Mouse (Mus musculus): ENCODE measurements around the gene Snx7. TPM values are rescaled to one million over a fixed set of nuclear protein-coding genes. Genes with fewer than 3 reads are reported as not detected.

The Snx7 gene
- not detected in 2 replicates for total RNA-seq (2012; rRNA removed)
- total RNA-seq (2014; rRNA removed) = not detected in 2 replicates
- polyA plus RNA-seq (2012; ENCODE audit: insufficient read length, low read depth) = not detected in 2 replicates

GRCm38 (mm10) chr3:117868637-117869323 lies at the start of gene Snx7:
TSS of gene Snx7 (minus strand) at chr3:117868936.
- Histone ChIP-seq H3K27me3 (replicated peaks) (no peaks in the 10 kb centered on the region), H3K79me2 (replicated peaks; ENCODE audit: control insufficient read depth, extremely low read depth, insufficient read depth, poor library complexity, severe bottlenecking) (no peaks in the 10 kb centered on the region), H3K4me3 (replicated peaks in 1 of 3; ENCODE audit: low read depth in 2 of 3, low read length in 2 of 3, poor library complexity in 1 of 3) (no peak within 1 kb of the TSS), H3K4me2 (ENCODE audit: insufficient read depth, low read depth, poor library complexity, severe bottlenecking) (no peak within 1 kb of the TSS), H3K27ac (ENCODE audit: insufficient read depth, low read depth) (no peak within 1 kb of the TSS), H3K9ac (ENCODE audit: insufficient read depth, low read depth) (no peak within 1 kb of the TSS), H3K36me3 (replicated peaks in 1 of 2; ENCODE audit: control insufficient read depth in 1 of 2, insufficient read depth in 1 of 2, low read length in 1 of 2) (no peaks in the 10 kb centered on the region), H3K9me3 (replicated peaks; ENCODE audit: low read length) (peaks cover 19% of the 10 kb centered on the region), H3K4me1 (ENCODE audit: control insufficient read depth in 1 of 2, insufficient read depth in 2 of 2) (no peaks in the 10 kb centered on the region)
- dilution Hi-C loops (cut with MboI; ENCODE audit: extremely low pct_ligation_motif_present, extremely low pct_unique_long_range_greater_than_20kb, low sequenced_read_pairs) (no loop called here), in situ Hi-C loops (cut with MboI; ENCODE audit: low pct_ligation_motif_present, low pct_unique_long_range_greater_than_20kb, low sequenced_read_pairs) (no loop called here)
- TF ChIP-seq JUND (conservative IDR thresholded peaks at IDR 0.05; ENCODE audit: low read depth, low read length) (no peak), MXI1 (IDR thresholded peaks at IDR 0.05; ENCODE audit: low read depth, low read length) (no peak), NELFE (IDR thresholded peaks at IDR 0.05; ENCODE audit: low read depth, low read length) (no peak), ELF1 (IDR thresholded peaks at IDR 0.05; ENCODE audit: low read depth, low read length) (no peak), TCF12 (IDR thresholded peaks at IDR 0.05; ENCODE audit: low read depth, low read length) (no peak), ZMIZ1 (IDR thresholded peaks at IDR 0.05; ENCODE audit: low read depth, low read length) (no peak), CHD1 (IDR thresholded peaks at IDR 0.05; ENCODE audit: low read depth, low read length) (no peak), GABPA (IDR thresholded peaks at IDR 0.05; ENCODE audit: insufficient replicate concordance, low read depth, low read length) (no peak), SIN3A (IDR thresholded peaks at IDR 0.05; ENCODE audit: low read length) (no peak), RAD21 (IDR thresholded peaks at IDR 0.05; ENCODE audit: low read depth, low read length) (no peak), SMC3 (IDR thresholded peaks at IDR 0.05; ENCODE audit: low read depth, low read length) (no peak), MAZ (IDR thresholded peaks at IDR 0.05; ENCODE audit: low read depth, low read length) (no peak), HCFC1 (IDR thresholded peaks at IDR 0.05; ENCODE audit: low read depth, low read length) (no peak)
- no peak for DNase-seq (ENCODE audit: extremely low read depth)

DNA sequence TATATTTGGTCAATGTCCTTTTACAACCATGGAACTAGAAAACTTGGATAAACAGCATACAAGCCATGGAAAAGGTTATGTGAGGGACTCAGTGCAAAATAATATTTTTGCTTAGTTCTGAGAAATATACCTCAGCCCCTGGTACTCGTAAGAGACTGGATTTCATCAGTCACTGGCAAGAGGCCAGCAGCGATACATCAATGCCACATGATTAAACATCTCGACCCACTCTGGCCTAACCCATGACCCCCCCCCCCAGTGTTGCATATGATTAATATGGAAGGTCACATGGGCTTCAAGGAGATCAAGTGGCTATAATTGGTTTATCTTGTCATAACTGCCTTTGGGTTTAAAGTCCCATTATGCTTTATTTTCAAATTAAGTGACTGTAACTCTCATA lies 46.7 kb upstream of the Snx7 start:
- H3K36me3 ChIP-seq (replicated peaks in 1 of 2; ENCODE audit: control insufficient read depth in 1 of 2, insufficient read depth in 1 of 2, low read length in 1 of 2) = no peaks in the 10 kb centered on the region
- peaks cover 27% of the 10 kb centered on the region for H3K9me3 ChIP-seq (replicated peaks; ENCODE audit: low read length)
- H3K4me3 ChIP-seq (replicated peaks in 1 of 3; ENCODE audit: low read depth in 2 of 3, low read length in 2 of 3, poor library complexity in 1 of 3) = no peak overlapping the region
- dilution Hi-C loops (cut with MboI; ENCODE audit: extremely low pct_ligation_motif_present, extremely low pct_unique_long_range_greater_than_20kb, low sequenced_read_pairs) (no loop called here), in situ Hi-C loops (cut with MboI; ENCODE audit: low pct_ligation_motif_present, low pct_unique_long_range_greater_than_20kb, low sequenced_read_pairs) (no loop called here)
- DNase-seq (ENCODE audit: extremely low read depth) = no peak
- no peak overlapping the region for H3K27ac ChIP-seq (ENCODE audit: insufficient read depth, low read depth)
- H3K4me1 ChIP-seq (ENCODE audit: control insufficient read depth in 1 of 2, insufficient read depth in 2 of 2) = no peaks in the 10 kb centered on the region
- H3K79me2 ChIP-seq (replicated peaks; ENCODE audit: control insufficient read depth, extremely low read depth, insufficient read depth, poor library complexity, severe bottlenecking) = no peaks in the 10 kb centered on the region
- TF ChIP-seq RAD21 (IDR thresholded peaks at IDR 0.05; ENCODE audit: low read depth, low read length) = no peak
- TF ChIP-seq POLR2A (IDR thresholded peaks at IDR 0.05; ENCODE audit: low read depth, low read length) = no peak
- no peak for TF ChIP-seq ETS1 (conservative IDR thresholded peaks at IDR 0.05; ENCODE audit: low read depth, low read length)
- no peak for TF ChIP-seq EP300 (IDR thresholded peaks at IDR 0.05; ENCODE audit: low read length)
- TF ChIP-seq POLR2AphosphoS2 (IDR thresholded peaks at IDR 0.05; ENCODE audit: low read depth, low read length) = no peak
- no peak for TF ChIP-seq IRF4 (IDR thresholded peaks at IDR 0.05; ENCODE audit: low read depth, low read length)
- no peak for TF ChIP-seq GABPA (IDR thresholded peaks at IDR 0.05; ENCODE audit: insufficient replicate concordance, low read depth, low read length)
- TF ChIP-seq NRF1 (IDR thresholded peaks at IDR 0.05; ENCODE audit: low read depth, low read length) = no peak
- TF ChIP-seq USF1 (IDR thresholded peaks at IDR 0.05; ENCODE audit: low read depth, low read length) = no peak
- TF ChIP-seq USF2 (conservative IDR thresholded peaks at IDR 0.05; ENCODE audit: low read depth, low read length) = no peak
- no peak for TF ChIP-seq E2F4 (IDR thresholded peaks at IDR 0.05; ENCODE audit: insufficient replicate concordance, low read depth, low read length)
- no peak for TF ChIP-seq HCFC1 (IDR thresholded peaks at IDR 0.05; ENCODE audit: low read depth, low read length)
- no peak for TF ChIP-seq ZKSCAN1 (IDR thresholded peaks at IDR 0.05; ENCODE audit: borderline replicate concordance, low read depth, low read length)
- no peak for TF ChIP-seq MXI1 (IDR thresholded peaks at IDR 0.05; ENCODE audit: low read depth, low read length)
- TF ChIP-seq ZC3H11A (IDR thresholded peaks at IDR 0.05; ENCODE audit: low read depth, low read length) = no peak
- no peak for TF ChIP-seq MYC (IDR thresholded peaks at IDR 0.05; ENCODE audit: low read depth, low read length)
- no peak for TF ChIP-seq TBP (conservative IDR thresholded peaks at IDR 0.05; ENCODE audit: low read depth, low read length)
- no peak for TF ChIP-seq ZNF384 (IDR thresholded peaks at IDR 0.05; ENCODE audit: low read depth, low read length)
- no peak for TF ChIP-seq CHD1 (IDR thresholded peaks at IDR 0.05; ENCODE audit: low read depth, low read length)
- H3K9ac ChIP-seq (ENCODE audit: insufficient read depth, low read depth) = no peak overlapping the region
- H3K4me2 ChIP-seq (ENCODE audit: insufficient read depth, low read depth, poor library complexity, severe bottlenecking) = no peak overlapping the region
- no peaks in the 10 kb centered on the region for H3K27me3 ChIP-seq (replicated peaks)
